Mouse (Mus musculus): ENCODE results near the gene Gm17545. TPM values are rescaled to one million over a fixed set of nuclear protein-coding genes. Genes with fewer than 3 reads are reported as not detected.

The Gm17545 gene
- polyA plus RNA-seq, 1 experiment, result not detected

DNA sequence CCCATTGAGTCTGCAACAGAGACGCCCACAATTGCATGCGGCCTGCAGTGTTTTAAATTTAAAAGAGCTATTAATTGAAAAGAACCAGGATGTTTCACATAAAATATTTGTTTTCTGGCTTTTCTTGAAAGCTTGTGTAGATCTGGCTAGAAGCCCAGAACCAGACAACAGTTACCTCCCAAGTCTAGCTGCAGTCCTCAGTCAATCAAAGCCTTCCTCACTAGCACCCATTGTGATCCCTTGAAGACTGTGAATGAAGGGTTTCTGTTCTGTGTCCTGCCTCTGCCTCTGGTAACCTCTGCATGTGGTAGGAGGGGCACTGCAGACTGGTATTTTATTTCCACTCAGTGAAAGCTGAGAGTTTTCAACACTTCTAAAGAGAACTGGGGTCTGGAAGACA, 48.9 kb downstream of the Gm17545 start:
- Histone ChIP-seq H3K4me2 (ENCODE audit: low read depth) (no peak overlapping the region), H3K79me2 (ENCODE audit: control insufficient read depth, insufficient read depth) (no peaks in the 10 kb centered on the region), H3K27me3 (ENCODE audit: control insufficient read depth, insufficient read depth, insufficient read length) (no peaks in the 10 kb centered on the region), H3ac (ENCODE audit: control insufficient read depth, insufficient read length) (no peak overlapping the region), H3K4me3 (no peak overlapping the region), H3K36me3 (ENCODE audit: control insufficient read depth, insufficient read depth) (no peaks in the 10 kb centered on the region)
- no peak for TF ChIP-seq E2F4 (IDR thresholded peaks at IDR 0.05; ENCODE audit: insufficient read depth)
- TF ChIP-seq TCF12 (IDR thresholded peaks at IDR 0.05; ENCODE audit: insufficient read depth, poor library complexity, severe bottlenecking), result no peak
- no peak for TF ChIP-seq TCF3 (IDR thresholded peaks at IDR 0.05; ENCODE audit: insufficient read length, low read depth)
- TF ChIP-seq POLR2AphosphoS2 (IDR thresholded peaks at IDR 0.05; ENCODE audit: insufficient read length, low read depth), result no peak
- no peak for TF ChIP-seq USF1 (IDR thresholded peaks at IDR 0.05; ENCODE audit: low read depth)
- TF ChIP-seq CEBPB (IDR thresholded peaks at IDR 0.05; ENCODE audit: insufficient read depth, poor library complexity, severe bottlenecking), result no peak
- no peak for TF ChIP-seq REST (IDR thresholded peaks at IDR 0.05; ENCODE audit: insufficient read depth, insufficient read length)
- no peak for TF ChIP-seq MYOG (IDR thresholded peaks at IDR 0.05; ENCODE audit: control insufficient read depth in 1 of 3, insufficient read depth in 1 of 3, insufficient read length in 2 of 3, low read depth in 2 of 3)
- TF ChIP-seq MAX (IDR thresholded peaks at IDR 0.05; ENCODE audit: low read depth), result no peak
- no peak for TF ChIP-seq MYOD1 (IDR thresholded peaks at IDR 0.05; ENCODE audit: control insufficient read depth in 1 of 3, insufficient read length in 2 of 3, low read depth in 2 of 3)
- TF ChIP-seq SRF (IDR thresholded peaks at IDR 0.05; ENCODE audit: control insufficient read depth, insufficient read length, low read depth), result no peak
- TF ChIP-seq POLR2A (IDR thresholded peaks at IDR 0.05; ENCODE audit: insufficient read length, low read depth), result no peak

DNA sequence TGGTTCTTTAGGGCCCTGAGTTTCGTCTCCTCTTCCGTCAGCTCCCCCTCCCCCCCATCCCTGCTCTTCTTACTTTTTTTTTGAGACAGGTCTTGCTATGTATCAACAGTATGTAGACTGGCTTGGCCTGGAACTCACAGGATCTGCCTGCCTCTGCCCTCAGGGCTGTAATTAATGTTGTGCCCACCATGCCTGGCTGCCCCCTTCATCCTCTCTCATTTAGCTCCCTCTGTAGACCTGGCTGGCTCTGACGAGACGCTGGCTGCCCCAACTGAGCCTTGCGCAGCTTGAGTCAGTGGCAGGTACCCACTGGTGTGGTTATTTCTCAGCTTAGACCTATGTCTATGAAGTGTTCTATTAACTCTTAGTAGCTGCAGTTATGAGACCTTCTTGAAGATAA, 49.5 kb downstream of the Gm17545 start:
- TF ChIP-seq USF1 (IDR thresholded peaks at IDR 0.05; ENCODE audit: low read depth), result no peak
- TF ChIP-seq TCF12 (IDR thresholded peaks at IDR 0.05; ENCODE audit: insufficient read depth, poor library complexity, severe bottlenecking), result no peak
- TF ChIP-seq POLR2AphosphoS2 (IDR thresholded peaks at IDR 0.05; ENCODE audit: insufficient read length, low read depth), result no peak
- TF ChIP-seq E2F4 (IDR thresholded peaks at IDR 0.05; ENCODE audit: insufficient read depth), result no peak
- no peak for TF ChIP-seq MYOD1 (IDR thresholded peaks at IDR 0.05; ENCODE audit: control insufficient read depth in 1 of 3, insufficient read length in 2 of 3, low read depth in 2 of 3)
- TF ChIP-seq TCF3 (IDR thresholded peaks at IDR 0.05; ENCODE audit: insufficient read length, low read depth), result no peak
- no peak for TF ChIP-seq REST (IDR thresholded peaks at IDR 0.05; ENCODE audit: insufficient read depth, insufficient read length)
- TF ChIP-seq CEBPB (IDR thresholded peaks at IDR 0.05; ENCODE audit: insufficient read depth, poor library complexity, severe bottlenecking), result no peak
- TF ChIP-seq MAX (IDR thresholded peaks at IDR 0.05; ENCODE audit: low read depth), result no peak
- TF ChIP-seq SRF (IDR thresholded peaks at IDR 0.05; ENCODE audit: control insufficient read depth, insufficient read length, low read depth), result no peak
- TF ChIP-seq MYOG (IDR thresholded peaks at IDR 0.05; ENCODE audit: control insufficient read depth in 1 of 3, insufficient read depth in 1 of 3, insufficient read length in 2 of 3, low read depth in 2 of 3), result no peak
- no peak for TF ChIP-seq POLR2A (IDR thresholded peaks at IDR 0.05; ENCODE audit: insufficient read length, low read depth)
- H3K36me3 ChIP-seq (ENCODE audit: control insufficient read depth, insufficient read depth), result no peaks in the 10 kb centered on the region
- no peaks in the 10 kb centered on the region for H3K27me3 ChIP-seq (ENCODE audit: control insufficient read depth, insufficient read depth, insufficient read length)

DNA sequence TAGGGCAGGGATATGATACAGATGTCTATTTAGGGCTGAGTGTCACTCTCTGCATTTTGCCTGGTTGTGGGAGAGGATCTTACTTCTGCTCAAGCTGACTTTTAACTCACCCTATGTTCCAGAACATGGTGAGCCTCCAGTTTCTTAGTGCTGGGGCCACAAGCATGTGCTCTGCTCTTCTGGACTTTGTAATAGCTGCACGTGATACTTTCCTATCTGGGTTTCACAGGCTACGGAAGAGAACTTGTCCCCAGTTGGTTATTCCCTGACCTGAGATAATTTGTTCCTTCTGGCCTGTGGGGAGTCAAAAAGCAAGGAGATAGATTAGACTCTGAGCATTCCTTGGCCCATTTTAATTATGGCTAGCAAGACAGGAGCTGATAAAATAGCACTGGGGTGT, 51.5 kb downstream of the Gm17545 start:
- no peak overlapping the region for H3K4me3 ChIP-seq
- H3K27me3 ChIP-seq (ENCODE audit: control insufficient read depth, insufficient read depth, insufficient read length), result no peaks in the 10 kb centered on the region
- H3K79me2 ChIP-seq (ENCODE audit: control insufficient read depth, insufficient read depth), result no peaks in the 10 kb centered on the region
- no peak overlapping the region for H3K4me2 ChIP-seq (ENCODE audit: low read depth)
- no peaks in the 10 kb centered on the region for H3K36me3 ChIP-seq (ENCODE audit: control insufficient read depth, insufficient read depth)
- TF ChIP-seq TCF12 (IDR thresholded peaks at IDR 0.05; ENCODE audit: insufficient read depth, poor library complexity, severe bottlenecking), result no peak
- H3ac ChIP-seq (ENCODE audit: control insufficient read depth, insufficient read length), result no peak overlapping the region

More for the DNA sequence above, 49.5 kb downstream of the Gm17545 start:
- no peak overlapping the region for H3K4me3 ChIP-seq
- no peaks in the 10 kb centered on the region for H3K79me2 ChIP-seq (ENCODE audit: control insufficient read depth, insufficient read depth)
- no peak overlapping the region for H3K4me2 ChIP-seq (ENCODE audit: low read depth)
- no peak overlapping the region for H3ac ChIP-seq (ENCODE audit: control insufficient read depth, insufficient read length)

Other genes with a start within 250 kb of the Gm17545 start
- gene Zfp809, start 228.6 kb upstream of the Gm17545 start, polyA plus RNA-seq (2012; fragmentation: generic; extraction: Trizol), result 4.3 TPM
- 0.53 TPM for gene Zfp599, start 194.4 kb upstream of the Gm17545 start, polyA plus RNA-seq (2012; fragmentation: generic; extraction: Trizol)
- gene Zfp810, start 146.6 kb upstream of the Gm17545 start, polyA plus RNA-seq (2012; fragmentation: generic; extraction: Trizol), result 4.4 TPM
- 25.7 TPM for gene Anln, start 65.1 kb upstream of the Gm17545 start, polyA plus RNA-seq (2012; fragmentation: generic; extraction: Trizol)
- 0.46 TPM for gene 9530077C05Rik, start 42.8 kb upstream of the Gm17545 start, polyA plus RNA-seq (2012; fragmentation: generic; extraction: Trizol)
- gene Rp9, start 15.5 kb downstream of the Gm17545 start, polyA plus RNA-seq (2012; fragmentation: generic; extraction: Trizol), result 52.0 TPM
- gene Bbs9, start 21.4 kb downstream of the Gm17545 start, polyA plus RNA-seq (2012; fragmentation: generic; extraction: Trizol), result 3.6 TPM

Data from myocyte (in vitro differentiated cells).